In the genomic region with DNA sequence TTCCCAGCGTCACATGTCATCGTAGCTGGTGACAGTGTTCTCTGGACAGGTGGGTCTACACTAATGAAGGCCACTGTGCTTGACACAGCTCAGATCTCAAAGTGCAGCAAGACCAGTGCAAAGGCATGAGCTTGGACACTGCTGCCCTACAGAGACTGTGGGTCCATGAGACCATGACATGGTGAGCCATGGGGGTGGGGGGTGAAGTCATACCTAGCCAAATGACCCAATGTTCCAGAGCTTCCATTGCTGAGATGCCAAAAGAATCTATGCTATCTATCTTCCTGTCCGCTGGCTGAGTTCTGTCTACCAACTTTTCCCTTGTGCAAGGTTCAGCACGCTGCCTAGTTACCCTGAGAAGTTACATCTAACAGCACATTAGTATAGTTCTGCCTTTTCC, we compare ENCODE assay signal across 16 mouse cellular contexts. TPM values are rescaled to one million over a fixed set of nuclear protein-coding genes. Genes with fewer than 3 reads are reported as not detected.
DNase-seq lines count a peak whose midpoint lies in the region; ATAC-seq lines count a peak whose summit lies in the region.
"Had no signal": no experiment of that assay in that cellular context is flagged by ENCODE, and none has a peak within 500 bp of the region (broad histone marks: within the 10 kb centered on the region; RNA-seq: fewer than 3 reads in every experiment).

No protein-coding gene starts in this region.

- 0 out of 2 replicates have a peak, but pooled peaks have one; percentile 34 for ATAC-seq in erythroid progenitor cell, adult 5-6 weeks (replicated peaks; ENCODE audit: low FRiP score, poor library complexity, severe bottlenecking)
- ATAC-seq: activated CD4-positive, CD25-positive, alpha-beta regulatory T cell, adult 4 months; CD4-positive, CD25-positive, alpha-beta regulatory T cell, adult 4 months; forebrain, embryonic 14.5 days; forebrain, embryonic 16.5 days; Patski had no signal

- peak; percentile 43 to 53 for DNase-seq in adrenal gland, adult (ENCODE audit: inconsistent age in 2 of 2, low spot score in 1 of 2)
- no peak for DNase-seq in adrenal gland, postnatal 10 days
- DNase-seq in adrenal gland, postnatal 14 days, result peak; percentile 20
- DNase-seq in adrenal gland, postnatal 25 days, result no peak
- DNase-seq: B cell, adult 2 months; cerebellum, adult 11-12 months; cerebellum, adult 2 months; cerebellum, adult 9-10 months; cerebellum, postnatal 10 days; cerebellum, postnatal 25 days had no signal

RNA-seq across cellular contexts. Expression of a gene that starts 11.8 kb away (rescaled TPM):
- total RNA-seq in adrenal gland, postnatal 10 days (2021), result 1 to 10 TPM; 1.4 to 1.6 TPM
- 0.93 and 1.9 TPM in 2 replicates for total RNA-seq in adrenal gland, postnatal 14 days (2021)
- 1.4 and 1.5 TPM in 2 replicates for total RNA-seq in adrenal gland, postnatal 25 days (2021)
- not detected in 2 replicates for total RNA-seq in erythroid progenitor cell, adult 5-6 weeks (2015; ENCODE audit: low replicate concordance)
- total RNA-seq in erythroid progenitor cell, adult 5-6 weeks (2017; ENCODE audit: low replicate concordance), result 0.26 TPM in 1 of 2 replicates, not detected in the other

RNA-seq across cellular contexts. Expression of a gene that starts 21.1 kb away (rescaled TPM):
- total RNA-seq in adrenal gland, postnatal 10 days (2021), result 10 to 100 TPM; 11.4 to 15.4 TPM
- total RNA-seq in adrenal gland, postnatal 14 days (2021), result 13.5 and 15.1 TPM in 2 replicates
- total RNA-seq in adrenal gland, postnatal 25 days (2021), result 16.3 and 17.7 TPM in 2 replicates
- 1.1 TPM in 1 of 2 replicates, not detected in the other for total RNA-seq in erythroid progenitor cell, adult 5-6 weeks (2015; ENCODE audit: low replicate concordance)
- 0.77 TPM in 1 of 2 replicates, not detected in the other for total RNA-seq in erythroid progenitor cell, adult 5-6 weeks (2017; ENCODE audit: low replicate concordance)

Comparison
In these comparisons a context has a peak if more than half of its experiments do, and no peak if none do; other contexts are left out.
1. DNase-seq: peak in adrenal gland, adult (2 of 2) and adrenal gland, postnatal 14 days (single experiment); none in adrenal gland, postnatal 10 days (single experiment) and adrenal gland, postnatal 25 days (single experiment).